Mouse (Mus musculus) lung, postnatal 4 days (tissue): ENCODE measurements around the gene Mfng.

Source experiments
- DNase-seq, 2 experiments: peaks; one replicate each; pipeline ENCODE4 v3.0.0; 2021

Mfng gene

DNA sequence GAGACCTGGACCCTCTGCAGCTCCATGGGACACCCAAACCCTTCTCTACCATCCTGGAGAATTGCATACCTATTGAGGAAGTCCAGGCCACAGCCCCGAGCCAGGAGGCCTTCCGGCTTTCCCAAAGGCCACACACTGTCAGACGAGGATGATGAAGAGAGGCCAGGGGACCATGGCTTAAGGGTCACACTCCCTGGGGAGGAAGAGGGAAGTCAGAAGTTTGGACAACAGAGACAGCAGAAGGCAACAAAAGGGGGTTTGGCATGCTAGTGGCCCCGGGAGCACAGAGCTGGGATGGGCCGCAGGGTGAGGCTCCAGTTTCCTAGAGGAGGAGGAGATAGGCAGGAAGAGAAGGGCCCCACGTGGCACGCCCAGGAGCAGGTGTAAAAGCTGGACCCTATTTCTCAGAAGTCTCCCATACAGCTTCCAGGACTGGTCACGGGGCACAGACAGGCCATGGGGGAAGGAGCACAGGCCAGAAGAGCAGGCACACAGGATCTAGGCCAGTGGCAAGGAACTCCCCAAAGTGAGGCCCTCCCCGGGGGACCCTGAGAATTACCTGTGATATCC, 14.1 kb upstream of the Mfng start:
- no peak for DNase-seq

DNA sequence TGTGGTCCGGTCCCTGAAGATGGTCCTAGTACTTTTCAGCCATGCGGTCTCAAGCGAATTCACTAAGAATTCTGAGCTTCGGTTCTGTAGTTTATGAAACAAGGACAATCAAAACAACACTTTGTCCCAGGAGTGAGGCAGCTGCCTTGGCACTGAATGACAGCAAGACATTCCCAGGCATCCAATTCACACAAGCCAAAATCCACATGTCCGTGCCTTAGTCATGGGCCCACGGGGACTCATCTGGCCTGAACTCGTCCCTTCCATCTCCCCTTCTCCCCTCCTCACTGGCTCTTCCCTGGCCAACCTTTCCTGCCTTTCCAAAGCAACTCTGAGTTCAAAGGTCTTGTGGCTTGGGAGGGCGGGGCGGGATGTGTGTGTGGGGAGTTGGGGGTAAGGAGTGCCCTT, 13.1 kb upstream of the Mfng start:
- DNase-seq: peak; percentile 30 to 57

DNA sequence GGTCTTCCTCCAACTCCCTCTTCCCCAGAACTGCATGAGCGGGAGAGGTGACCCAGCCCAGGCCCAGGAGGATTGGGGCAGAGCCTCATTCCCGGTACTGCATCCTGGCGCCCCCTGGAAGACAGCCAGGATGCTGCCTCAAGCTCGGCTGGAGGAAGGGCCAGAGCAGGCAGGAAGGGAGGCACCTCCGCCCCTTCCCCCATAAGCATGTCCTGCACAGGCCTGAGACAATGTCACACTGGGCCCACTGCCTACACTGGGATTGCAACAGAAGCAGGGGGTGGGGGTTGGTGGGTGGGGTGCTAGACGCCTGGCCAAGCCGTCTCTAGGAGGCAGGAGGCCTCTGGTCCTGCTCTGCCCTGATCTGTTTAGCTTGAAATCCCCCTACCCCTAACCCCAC, 12.7 kb upstream of the Mfng start:
- DNase-seq: peak; percentile 81 to 93

DNA sequence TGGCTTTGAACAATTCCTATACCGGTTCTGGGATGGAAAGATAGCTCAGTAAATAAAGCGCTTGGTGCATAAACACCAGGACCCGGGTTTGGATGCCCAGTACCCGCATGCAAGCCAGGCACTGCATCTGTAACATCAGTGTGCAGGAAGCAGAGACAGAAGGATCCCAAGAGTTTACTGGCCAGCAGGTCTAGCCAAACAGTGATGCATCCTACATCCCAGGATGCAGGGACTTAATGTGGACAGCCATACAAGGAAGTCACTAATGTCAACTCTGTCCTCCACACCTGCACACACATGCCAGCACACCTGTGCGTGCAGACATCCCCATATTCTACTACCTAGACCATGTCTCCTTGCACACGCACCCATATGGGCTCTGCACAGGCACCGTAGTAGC, 12.0 kb upstream of the Mfng start:
- DNase-seq: no peak

DNA sequence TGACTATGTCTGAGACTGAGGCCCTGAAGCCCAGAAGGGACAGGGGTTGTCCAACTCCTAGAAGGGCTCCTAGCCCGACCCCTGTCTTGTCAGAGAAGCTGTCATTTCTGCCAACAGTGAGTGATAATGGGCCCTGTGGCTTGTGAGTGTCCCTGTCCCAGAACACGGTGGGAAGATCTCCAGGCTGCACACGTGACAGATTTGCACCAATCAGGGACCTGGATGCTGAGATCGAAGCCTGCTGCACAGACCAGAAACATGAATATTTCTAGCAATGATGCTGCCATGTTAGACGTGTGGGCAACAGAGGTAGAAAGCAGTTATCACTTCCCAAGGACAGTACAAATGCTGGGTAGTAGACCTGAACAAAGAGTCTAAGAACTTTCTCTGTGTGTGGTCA, 11.2 kb upstream of the Mfng start:
- DNase-seq: no peak

DNA sequence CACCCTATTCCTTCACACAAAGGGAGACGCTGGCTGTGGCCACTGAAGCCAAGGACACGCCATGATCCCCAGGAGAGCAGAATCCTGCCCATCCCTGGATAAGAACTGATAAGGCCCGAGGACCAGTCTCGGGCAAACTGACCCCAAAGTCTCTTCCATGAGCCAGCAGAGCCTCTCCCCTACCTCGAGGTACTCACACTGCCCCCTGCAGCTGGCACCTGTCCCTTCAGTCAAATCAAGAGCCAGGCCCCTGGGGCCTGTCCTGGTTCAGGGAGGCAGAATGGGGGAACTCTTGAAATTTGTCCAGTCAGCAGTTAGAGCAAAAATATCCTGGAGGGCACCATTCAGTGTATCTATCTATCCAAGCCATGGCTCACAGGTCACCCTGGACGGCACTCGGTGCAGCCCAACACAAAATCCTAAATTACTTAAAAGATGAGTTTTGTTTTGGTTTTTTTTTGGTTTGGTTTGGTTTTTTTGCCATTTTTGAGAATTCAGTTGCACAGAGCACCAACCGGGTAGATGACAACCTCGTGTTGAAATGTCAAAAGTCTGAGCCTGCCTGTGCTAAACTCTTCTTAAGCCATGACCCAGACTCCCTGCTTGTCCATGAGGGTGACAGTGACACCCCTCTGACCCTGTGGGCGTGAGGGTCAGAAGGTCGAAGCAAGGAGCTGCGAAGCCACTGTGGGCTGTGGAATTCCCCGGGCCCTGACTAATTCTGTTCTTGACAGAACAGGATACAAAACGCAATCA, 9.3 kb upstream of the Mfng start:
- DNase-seq: no peak

DNA sequence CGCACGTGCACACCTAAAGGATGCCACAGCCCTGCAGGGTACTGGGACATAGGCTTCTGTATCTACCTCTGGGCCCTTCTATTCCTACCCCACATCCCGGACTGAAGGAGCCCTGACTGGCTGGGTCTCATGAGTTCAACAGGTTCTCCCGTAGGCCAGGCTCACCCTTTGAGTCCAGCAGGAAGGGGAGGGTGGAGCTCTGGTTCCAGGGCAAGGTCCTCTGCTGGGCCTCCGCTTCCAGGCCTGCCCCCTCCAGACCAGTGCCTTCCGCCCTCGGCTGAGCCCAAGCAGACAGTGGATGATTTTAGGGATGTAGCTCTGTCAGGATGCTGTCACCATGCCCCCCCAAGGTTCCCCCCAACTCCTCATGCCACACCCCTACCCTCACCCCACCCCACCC, 7.6 kb upstream of the Mfng start:
- no peak for DNase-seq

DNA sequence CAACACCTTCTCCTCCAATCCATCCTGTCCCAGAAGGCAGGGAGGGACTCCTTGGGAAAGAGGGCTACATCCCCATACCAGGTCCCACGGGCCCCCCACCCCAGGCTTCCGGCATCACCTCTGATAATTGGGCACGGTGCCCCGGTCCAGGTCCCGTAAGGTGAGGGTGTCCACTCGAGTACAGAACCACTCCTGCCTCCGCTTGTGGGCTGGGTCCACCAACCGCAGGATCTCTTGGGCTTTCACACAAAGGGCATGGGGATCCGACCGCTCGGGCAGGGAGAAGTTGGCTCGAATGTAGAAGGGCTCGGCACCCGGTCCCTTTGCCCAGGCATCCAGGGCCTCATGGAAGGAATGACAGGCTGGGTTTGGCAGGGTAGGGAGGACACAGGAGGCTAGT, 7.1 kb upstream of the Mfng start:
- DNase-seq: no peak

DNA sequence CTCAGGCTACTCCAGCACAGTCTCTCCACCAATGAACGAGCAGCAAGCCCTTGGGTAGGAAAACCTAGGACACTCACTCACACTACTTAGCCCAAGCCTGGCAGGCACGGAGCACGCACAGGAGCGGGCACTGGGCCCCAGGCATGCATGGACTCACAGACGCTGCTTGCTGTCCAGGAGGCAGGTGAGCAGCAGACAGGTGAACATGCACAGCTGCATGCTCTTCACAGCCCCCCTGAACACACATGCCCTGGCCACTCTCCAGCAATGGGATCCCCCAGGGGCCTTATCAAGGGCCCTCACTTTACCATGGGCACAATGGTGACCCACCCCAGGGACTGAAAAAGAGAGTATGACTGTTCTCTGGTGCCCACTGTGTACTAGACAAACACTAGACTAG, 6.4 kb upstream of the Mfng start:
- DNase-seq: no peak

DNA sequence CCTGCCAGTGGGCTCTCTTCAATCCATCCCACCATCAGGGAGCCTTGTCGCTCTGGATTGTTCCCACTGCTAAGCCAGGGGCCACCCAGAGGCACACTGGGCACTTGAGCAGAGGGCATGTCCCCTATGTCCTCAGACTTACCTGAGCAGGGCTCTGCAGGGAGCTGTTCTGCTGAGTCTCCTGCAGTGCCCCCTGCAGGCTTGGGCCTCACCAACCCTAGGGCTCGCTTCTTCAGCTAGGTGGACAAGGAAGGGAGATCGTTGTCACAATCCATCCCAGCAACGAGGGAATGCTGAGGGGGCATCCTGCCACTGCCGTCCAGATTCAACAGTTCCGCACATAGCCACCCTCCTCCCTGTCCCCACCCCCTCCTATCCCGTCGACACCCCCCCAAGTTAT, 6.0 kb upstream of the Mfng start:
- no peak for DNase-seq

DNA sequence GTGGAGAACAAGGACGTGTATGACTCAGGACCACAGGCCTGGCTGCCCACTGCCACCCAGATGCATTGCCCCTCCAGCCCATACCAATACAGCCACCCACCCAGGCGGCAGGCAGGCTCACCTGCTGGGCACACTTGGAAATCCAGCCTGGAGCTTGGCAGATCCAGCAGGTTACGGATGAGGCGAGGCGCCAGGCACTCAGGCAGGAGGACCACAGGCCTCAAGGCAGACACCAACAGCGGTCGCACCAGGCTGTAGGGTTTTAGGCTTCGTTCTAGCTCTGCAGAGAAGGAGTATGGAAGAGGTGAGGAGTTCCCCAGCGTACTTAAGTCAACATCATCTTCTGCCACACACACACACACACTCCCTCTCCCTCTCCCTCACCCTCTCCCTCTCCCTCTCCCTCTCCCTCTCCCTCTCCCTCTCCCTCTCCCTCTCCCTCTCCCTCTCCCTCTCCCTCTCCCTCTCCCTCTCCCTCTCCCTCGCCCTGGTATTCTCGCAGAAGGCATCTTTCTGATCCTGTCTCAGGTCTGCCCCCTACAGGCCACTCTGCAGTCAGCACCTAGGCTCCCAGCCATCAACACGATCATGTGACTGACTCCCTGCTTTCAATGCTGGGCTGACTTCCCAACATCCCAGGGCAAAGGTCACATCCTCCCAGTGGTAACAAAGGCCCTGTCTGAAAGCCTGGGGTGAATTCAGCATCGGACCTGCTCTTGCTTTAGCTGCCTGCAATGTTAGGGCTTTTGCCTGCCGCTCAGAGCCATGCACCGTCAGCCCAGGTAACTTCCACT, 5.0 kb upstream of the Mfng start:
- DNase-seq: peak; percentile 91 to 92

DNA sequence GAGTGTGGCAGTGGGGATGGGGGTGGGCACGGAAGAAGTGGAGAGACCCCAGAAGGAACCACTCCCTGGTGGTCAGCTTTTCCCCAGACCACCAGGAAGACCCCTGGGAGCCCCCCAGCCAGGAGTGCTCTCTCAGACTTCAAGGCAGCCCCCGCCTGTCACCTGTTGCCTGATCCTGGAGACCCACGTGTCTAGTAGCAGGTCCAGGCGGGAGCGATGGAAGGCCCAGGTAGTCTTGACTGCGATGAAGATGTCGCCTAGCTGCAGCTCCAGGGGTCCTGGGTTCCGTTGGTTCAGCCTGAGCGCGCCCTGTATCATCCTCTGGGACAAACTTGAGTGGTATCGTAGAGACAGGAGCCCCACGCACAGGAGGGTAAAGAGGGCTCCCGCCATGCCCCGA, 419 bp downstream of the Mfng start:
- no peak for DNase-seq

DNA sequence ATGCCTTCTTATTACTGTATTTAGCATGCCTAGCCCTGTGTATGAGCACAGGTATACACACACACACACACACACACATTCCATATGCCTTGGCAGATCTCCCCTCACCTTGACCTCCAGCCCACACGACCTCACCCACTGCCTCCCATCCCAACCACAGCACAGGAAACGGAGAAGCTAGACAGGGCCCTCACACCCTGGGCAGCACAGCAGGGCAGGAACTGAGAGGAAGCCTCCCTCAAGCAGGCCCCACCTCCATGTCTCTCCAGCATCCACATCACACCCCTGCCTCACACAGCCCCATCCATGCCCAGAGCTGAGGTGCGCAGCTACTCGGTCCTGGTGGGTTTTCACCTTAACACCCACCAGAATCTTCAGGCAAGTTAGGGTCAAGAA, 909 bp downstream of the Mfng start:
- DNase-seq: peak; percentile 64 to 81

DNA sequence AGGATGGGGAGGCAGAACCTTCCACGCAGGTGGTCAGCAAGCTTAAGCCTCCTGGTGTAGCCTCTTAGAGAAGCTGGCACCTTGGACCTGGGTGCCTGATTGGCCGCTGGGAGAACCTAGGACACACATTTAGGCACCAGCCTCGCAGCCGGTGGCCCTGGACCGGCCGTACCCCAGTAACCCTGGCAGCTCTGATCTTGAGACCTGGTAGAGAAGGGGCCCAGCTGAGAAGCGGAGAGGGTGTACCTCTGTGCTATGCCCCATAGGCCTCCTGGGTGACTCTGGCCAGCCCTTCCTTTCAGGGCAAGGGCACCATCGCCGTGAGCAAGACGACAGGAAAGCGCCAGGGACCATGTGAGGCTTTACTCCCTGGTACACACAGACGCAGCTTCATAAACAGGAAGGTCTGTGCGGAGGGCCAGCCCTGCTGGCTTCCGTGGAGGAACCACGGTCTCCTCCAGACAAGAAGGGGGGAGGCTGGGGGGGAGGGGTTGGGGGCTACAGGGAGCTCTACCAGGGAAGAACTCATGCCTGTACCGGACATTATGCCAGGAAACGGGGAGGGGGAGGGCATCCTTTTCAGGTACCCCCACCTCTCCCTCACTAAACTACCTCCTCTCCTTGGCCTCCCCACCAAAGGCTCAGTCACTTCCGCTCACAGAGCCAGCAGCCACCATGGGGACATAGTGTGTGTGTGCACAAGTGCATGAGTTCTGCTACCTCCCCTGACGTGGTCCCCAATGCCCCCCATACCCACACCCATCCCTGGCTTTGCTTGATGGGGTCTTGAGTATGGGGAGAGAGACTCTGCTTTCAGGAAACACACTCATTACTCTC, 1.5 kb downstream of the Mfng start:
- DNase-seq: peak; percentile 74 to 87

DNA sequence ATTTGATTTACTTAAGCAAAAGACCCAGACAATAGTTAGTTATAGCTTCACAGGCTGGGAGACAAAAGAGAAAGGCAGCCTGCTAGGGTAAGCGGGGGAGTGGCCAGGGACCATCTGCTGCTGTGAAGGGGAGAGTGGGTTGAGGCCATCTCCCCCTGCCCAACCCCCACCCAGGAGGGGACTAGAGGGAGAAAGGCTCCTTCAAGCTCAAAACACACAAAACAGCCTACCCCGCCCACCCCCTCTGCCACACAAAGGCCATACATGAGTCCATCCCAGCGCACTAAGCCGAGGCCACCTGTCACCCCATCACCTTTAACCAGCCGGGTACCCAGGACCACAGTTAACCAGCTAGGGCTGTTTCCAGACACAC, 2.3 kb downstream of the Mfng start:
- no peak for DNase-seq

DNA sequence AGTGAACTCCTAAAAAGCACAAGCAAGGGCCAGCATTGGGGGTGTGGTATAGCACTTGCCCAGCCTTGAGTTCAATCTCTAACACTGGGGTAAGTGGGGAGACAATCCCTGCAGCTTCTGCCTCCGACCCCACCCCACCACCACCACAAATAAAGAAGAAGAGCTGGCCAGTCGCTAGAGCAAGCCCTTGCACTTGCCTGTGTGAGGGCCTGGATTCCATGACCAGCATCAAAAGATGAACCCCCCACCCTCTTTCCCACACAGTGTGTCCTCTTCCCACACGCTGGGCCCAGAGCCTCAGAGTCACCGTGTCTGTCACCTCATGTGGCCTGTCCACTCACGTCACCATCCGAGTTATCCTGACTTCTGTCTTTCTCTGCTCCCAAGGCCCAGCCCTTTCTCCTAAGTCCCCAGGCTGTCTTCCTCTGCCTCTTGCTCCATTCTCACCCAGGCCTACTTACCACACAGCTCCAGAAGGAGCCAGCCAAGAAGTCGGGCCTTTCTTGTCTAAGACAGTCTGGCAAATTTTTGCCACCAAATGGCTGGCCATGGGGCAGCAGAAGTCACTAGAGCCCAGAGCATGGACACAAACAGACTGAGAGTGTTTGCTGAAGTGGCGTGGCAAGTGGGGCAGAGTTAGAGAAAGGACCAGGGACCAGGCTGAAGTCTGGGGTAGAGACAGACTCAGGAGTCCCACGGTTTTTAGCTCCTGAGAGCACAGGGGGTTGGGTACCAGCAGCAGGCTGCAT, 2.9 kb downstream of the Mfng start:
- DNase-seq: no peak

DNA sequence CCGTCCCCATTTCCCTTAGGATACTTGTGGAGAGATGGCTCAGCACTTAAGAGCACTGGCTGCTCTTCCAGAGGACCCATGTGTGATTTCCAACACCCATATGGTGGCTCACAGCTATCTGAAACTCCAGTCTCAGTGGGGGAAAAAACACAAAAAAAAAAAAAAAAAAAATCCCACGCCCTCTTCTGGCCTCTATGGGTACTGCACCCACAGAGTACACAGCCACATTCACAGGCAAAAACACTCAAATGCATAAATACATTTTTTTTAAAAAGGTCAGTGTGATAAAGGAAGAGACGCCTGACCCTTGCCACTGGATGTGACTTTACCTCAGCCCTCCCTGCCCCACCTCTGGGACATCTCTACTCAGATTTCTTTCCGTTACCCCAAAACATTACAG, 4.2 kb downstream of the Mfng start:
- no peak for DNase-seq

DNA sequence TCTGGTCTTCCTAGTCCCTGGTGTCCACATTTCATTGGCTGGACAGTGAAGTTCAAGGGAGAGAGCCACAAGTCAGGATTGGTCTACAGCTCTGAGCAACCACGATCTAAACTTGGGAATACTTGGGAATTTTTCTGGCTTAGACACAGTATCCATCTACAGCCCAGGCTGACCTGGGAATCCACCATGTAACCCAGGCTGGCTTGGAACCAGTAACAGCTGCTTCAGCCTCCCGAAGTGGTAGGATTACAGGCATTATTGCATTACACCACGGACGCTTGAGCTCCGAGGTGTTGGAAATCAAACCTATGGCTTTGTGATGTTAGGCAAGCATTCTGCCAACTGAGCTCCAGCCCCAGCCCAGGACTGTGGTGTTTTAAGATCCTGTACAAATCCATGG, 9.6 kb downstream of the Mfng start:
- no peak for DNase-seq

DNA sequence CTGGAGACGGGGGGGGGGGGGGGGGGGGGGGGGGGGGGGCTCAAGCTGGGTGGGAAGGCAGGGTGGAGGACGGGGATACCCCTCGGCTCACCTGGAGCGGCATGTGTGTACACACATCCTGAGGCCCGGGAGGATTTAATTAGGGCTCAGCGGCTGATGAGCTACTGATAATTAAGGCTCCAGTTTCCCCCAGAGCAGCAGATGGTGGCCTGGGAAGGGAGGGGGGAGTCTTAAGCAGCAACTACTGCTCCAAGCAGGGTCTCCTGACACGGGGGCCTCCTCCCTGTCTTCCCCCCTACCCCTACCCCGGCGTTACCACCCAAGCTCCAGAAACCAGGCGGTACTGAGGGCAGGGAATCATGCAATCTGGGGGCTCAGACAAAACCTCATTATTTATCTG, 10.1 kb downstream of the Mfng start:
- DNase-seq: no peak

DNA sequence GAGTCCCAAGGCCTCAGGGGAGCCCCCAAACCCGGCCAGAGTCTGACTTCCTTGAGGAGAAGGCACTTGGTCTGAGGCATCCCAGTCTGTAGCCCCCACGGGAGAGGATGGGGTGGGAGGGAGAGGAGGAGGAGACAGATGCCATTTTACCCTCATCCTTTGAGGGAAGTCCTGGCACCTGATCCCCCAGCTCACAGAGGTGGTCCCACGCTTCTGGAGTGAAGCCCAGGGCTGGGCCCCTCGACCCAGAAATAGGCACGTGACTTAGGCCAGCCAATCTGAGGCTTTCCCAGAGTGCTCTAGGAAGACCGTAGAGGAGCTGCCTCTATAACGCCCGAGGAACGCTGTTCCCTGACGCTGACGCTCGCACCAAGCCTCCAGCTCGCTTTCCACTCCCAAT, 12.2 kb downstream of the Mfng start:
- DNase-seq: no peak

DNA sequence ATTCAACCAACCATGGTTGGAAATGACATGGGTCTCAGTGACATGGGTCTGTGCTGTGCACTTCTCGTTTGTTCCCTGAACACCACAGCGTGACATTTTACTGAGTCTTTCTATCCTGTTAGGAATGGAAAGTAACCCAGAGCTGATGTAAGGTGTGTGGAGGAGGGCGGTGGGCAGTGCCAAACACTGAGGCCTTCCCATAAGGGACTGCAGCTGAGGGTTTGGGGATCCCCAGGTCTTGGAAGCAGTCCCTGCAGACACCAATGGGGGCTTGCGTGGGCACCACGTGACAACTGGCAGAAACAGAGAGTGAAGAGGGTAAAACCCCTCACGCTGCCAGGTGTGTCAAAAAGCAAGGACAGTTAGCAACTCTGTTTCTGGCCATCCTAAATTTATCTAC, 15.1 kb downstream of the Mfng start:
- DNase-seq: no peak

DNA sequence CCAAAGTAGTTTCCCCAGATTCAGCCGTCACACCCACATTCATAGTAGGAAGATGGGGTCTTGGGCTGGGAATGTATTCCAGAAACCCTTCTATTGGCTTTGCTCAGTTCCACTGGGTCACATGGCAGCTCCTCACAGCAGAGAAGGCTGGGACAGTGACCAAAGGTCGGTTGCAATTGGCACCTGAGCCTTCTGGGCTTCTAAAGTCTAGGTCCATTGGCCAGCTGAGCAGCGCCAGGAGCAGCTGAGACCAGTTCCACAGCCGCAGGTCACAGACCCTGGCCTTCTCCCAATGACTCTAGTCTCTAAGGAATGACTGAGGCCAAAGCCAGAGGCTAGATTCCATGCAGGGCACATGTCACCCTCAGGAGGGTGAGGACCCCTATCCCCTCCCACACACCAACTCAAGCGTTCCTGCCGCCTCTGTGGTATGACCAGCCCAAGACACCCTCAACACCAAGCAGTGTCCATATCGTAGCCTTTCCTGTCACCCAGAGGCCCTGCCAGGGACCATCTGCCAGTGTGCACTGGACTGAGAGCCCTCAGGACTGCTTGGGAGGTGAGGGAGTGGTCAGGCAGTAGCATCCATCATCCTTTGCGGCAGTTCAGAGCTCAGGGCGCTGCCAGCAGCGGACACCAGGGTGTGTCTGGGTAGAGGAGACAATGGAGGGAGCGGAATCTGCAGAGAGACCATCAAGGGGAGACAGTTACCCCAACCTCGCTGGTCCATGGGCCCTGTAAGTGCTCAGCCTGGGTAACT, 17.1 kb downstream of the Mfng start:
- no peak for DNase-seq
